8 mouse cellular contexts compared by ENCODE assay signal in the genomic region with DNA sequence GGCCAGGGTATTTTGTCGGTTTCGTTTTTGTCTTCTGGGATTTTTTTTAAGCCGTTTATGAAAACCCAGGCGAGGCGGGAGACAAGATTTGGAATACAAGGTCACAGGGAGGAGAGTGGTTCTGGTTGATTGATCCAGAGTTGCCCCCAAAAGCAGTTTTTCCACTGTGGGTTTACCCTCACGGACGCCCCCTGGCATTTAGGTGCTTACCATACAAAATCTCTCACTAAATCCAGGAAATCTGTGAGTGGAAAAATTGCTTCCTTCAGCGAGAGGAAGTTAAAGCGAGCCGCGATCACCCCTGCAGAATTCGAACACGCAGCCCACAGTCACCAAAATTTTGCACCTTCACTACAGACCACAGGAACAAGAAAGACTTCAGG. TPM values are rescaled to one million over a fixed set of nuclear protein-coding genes. Genes with fewer than 3 reads are reported as not detected.
A peak's percentile ranks its signal among the peaks of the same experiment; 100 is the strongest.
DNase-seq lines count a peak whose midpoint lies in the region; ATAC-seq and TF ChIP-seq lines count a peak whose summit lies in the region.

No protein-coding gene starts in this region.

- H3K27ac ChIP-seq in cerebellum, adult 2 months (ENCODE audit: insufficient read depth, low read length) = no peak overlapping the region
- peak overlapping the region; percentile 79 for H3K27ac ChIP-seq in limb, embryonic 14.5 days (replicated peaks; ENCODE audit: low read depth, low read length)
- peak overlapping the region; percentile 92; the same call in 1 of the 2 replicates for H3K27ac ChIP-seq in stomach, embryonic 15.5 days

- ATAC-seq in limb, embryonic 14.5 days (ENCODE audit: low FRiP score, low read depth) = no peak
- ATAC-seq in stomach, embryonic 15.5 days (ENCODE audit: insufficient read depth, low FRiP score, low read depth) = no peak

- H3K4me3 ChIP-seq in cerebellum, adult 2 months (replicated peaks; ENCODE audit: insufficient read depth, low read depth, low read length) = peak overlapping the region; percentile 96
- H3K4me3 ChIP-seq in limb, embryonic 14.5 days (replicated peaks; ENCODE audit: low read length) = peak overlapping the region; percentile 81
- peak overlapping the region; percentile 81 for H3K4me3 ChIP-seq in stomach, embryonic 15.5 days (replicated peaks)

- no peak for DNase-seq in cerebellum, adult 2 months
- no peak for DNase-seq in cerebellum, postnatal 14 days
- peak; percentile 6 for DNase-seq in right cerebral cortex, adult 18-20 months
- DNase-seq in right cerebral cortex, postnatal 4 days = no peak
- no peak for DNase-seq in limb, embryonic 14.5 days (ENCODE audit: low spot score)
- no peak for DNase-seq in left cerebral cortex, adult 11 months (ENCODE audit: low spot score)
- DNase-seq in left cerebral cortex, adult 8-10 months (ENCODE audit: low spot score in 2 of 2) = no peak

- H3K4me1 ChIP-seq in cerebellum, adult 2 months (ENCODE audit: control insufficient read depth, insufficient read depth, low read length) = peaks cover 1% of the 10 kb centered on the region
- H3K4me1 ChIP-seq in limb, embryonic 14.5 days (ENCODE audit: control insufficient read depth, insufficient read depth, low read length) = 0 out of 2 replicates have a peak, but pooled peaks cover 5% of the 10 kb centered on the region
- H3K4me1 ChIP-seq in stomach, embryonic 15.5 days = peaks cover 20% of the 10 kb centered on the region; the same call in 1 of the 2 replicates

- H3K27me3 ChIP-seq in cerebellum, adult 2 months (ENCODE audit: control insufficient read depth, insufficient read depth, low read length) = no peaks in the 10 kb centered on the region
- H3K27me3 ChIP-seq in limb, embryonic 14.5 days (ENCODE audit: control insufficient read depth, insufficient read depth, low read length) = no peaks in the 10 kb centered on the region
- no peaks in the 10 kb centered on the region for H3K27me3 ChIP-seq in stomach, embryonic 15.5 days (replicated peaks)

- H3K9ac ChIP-seq in limb, embryonic 14.5 days (ENCODE audit: low read depth, low read length, severe bottlenecking) = peak overlapping the region; percentile 85
- H3K9ac ChIP-seq in stomach, embryonic 15.5 days = peak overlapping the region; percentile 10; the same call in 1 of the 2 replicates

- no peak for TF ChIP-seq POLR2A in cerebellum, adult 2 months (IDR thresholded peaks at IDR 0.05; ENCODE audit: borderline replicate concordance, insufficient read depth, low read length)
- TF ChIP-seq POLR2A in limb, embryonic 14.5 days (IDR thresholded peaks at IDR 0.05; ENCODE audit: borderline replicate concordance, extremely low read depth, insufficient read depth, insufficient read length) = no peak

- no peak for TF ChIP-seq CTCF in cerebellum, adult 2 months (IDR thresholded peaks at IDR 0.05; ENCODE audit: borderline replicate concordance, insufficient read depth, low read depth, low read length)

- WGBS in cerebellum, adult 2 months = 25% methylated on average over 13 of the region's 13 CpGs
- WGBS in limb, embryonic 14.5 days = 22% methylated on average over 13 of the region's 13 CpGs
- 23% methylated on average over 13 of the region's 13 CpGs for WGBS in stomach, embryonic 15.5 days

- no peaks in the 10 kb centered on the region for H3K9me3 ChIP-seq in limb, embryonic 14.5 days (ENCODE audit: control insufficient read depth, low read length)
- H3K9me3 ChIP-seq in stomach, embryonic 15.5 days = no peaks in the 10 kb centered on the region

- peak overlapping the region; percentile 58 for H3K4me2 ChIP-seq in limb, embryonic 14.5 days (replicated peaks; ENCODE audit: low read depth, low read length, severe bottlenecking)
- peak overlapping the region; percentile 86 for H3K4me2 ChIP-seq in stomach, embryonic 15.5 days

- no peaks in the 10 kb centered on the region for H3K36me3 ChIP-seq in limb, embryonic 14.5 days (ENCODE audit: control insufficient read depth, insufficient read depth, low read length)
- H3K36me3 ChIP-seq in stomach, embryonic 15.5 days = no peaks in the 10 kb centered on the region

RNA-seq across cellular contexts. Expression of a gene that starts 0.3 kb away (rescaled TPM):
- 24.4 and 26.4 TPM in 2 replicates for polyA plus RNA-seq in cerebellum, adult 2 months (2012; rRNA removed)
- polyA plus RNA-seq in limb, embryonic 14.5 days (2012; rRNA removed) = 13.0 and 13.3 TPM in 2 replicates
- 15.2 and 17.0 TPM in 2 replicates for polyA plus RNA-seq in limb, embryonic 14.5 days (2014; fragmentation: Nextera tagmentation; extraction: Ambion mirVana)
- 12.4 and 13.9 TPM in 2 replicates for polyA plus RNA-seq in stomach, embryonic 15.5 days (2015; fragmentation: Nextera tagmentation; extraction: Ambion mirVana)
- total RNA-seq in left cerebral cortex, adult 8-10 months (2022) = 10 to 100 TPM; 13.6 to 26.9 (median 19.1) TPM
